Mouse (Mus musculus) embryonic fibroblast, embryonic 13.5 days (primary cell): ENCODE measurements at regions not wholly inside any gene's neighbourhood (a gene's known extent, or its start where the extent isn't known, plus 50 kb on each side); places are given as distances from the start of the nearest gene placed in this dataset.

Experiments
- CTCF ChIP-seq: IDR thresholded peaks from 2 replicates; pipeline ENCODE4 v1.5.1; 2011; ENCODE audit warnings: mild to moderate bottlenecking, control low read depth, low read length, moderate library complexity, borderline replicate concordance; ENCODE audit not compliant: insufficient read depth
- POLR2A ChIP-seq: IDR thresholded peaks from 2 replicates; pipeline ENCODE4 v1.6.1; 2011; ENCODE audit warnings: low read depth, mild to moderate bottlenecking, control low read depth, low read length, moderate library complexity

GRCm38 (mm10) chr4:84119616-84120015 lies 555.5 kb downstream of the Bnc2 start:
- no peak for TF ChIP-seq CTCF
- no peak for TF ChIP-seq POLR2A
